Mouse (Mus musculus): ENCODE results near the gene Ldhd.

GRCm38 (mm10) chr8:111604986-111605385 is 25.2 kb downstream of the Ldhd start:
- TF ChIP-seq CTCF (IDR thresholded peaks at IDR 0.05; ENCODE audit: low read depth, low read length) (no peak), POLR2A (IDR thresholded peaks at IDR 0.05; ENCODE audit: borderline replicate concordance, low read depth, low read length) (no peak)
